Mouse (Mus musculus) limb, embryonic 10.5 days (tissue): ENCODE results near the gene Vmn1r22. TPM values are rescaled to one million over a fixed set of nuclear protein-coding genes. Genes with fewer than 3 reads are reported as not detected.
"Not testable (repeated sequence)": the region's sequence is repeated elsewhere in the genome, so short reads cannot be mapped to it uniquely, and the experiment has no call there.

Source experiments
- DNase-seq: peaks from one replicate; pipeline ENCODE4 v3.0.0-alpha.2; 2017; ENCODE audit warnings: low spot score
- H3K27ac ChIP-seq: fragments of 300-500 bp; sonication (generic); 2 replicates; pipeline ENCODE4 v1.5.1; 2016; ENCODE audit warnings: mild to moderate bottlenecking
- H3K27me3 ChIP-seq: fragments of 300-500 bp; sonication (generic); 2 replicates; pipeline ENCODE4 v1.6.1; 2016; ENCODE audit warnings: low read depth, mild to moderate bottlenecking; ENCODE audit not compliant: poor library complexity, severe bottlenecking
- H3K36me3 ChIP-seq: fragments of 300-500 bp; sonication (generic); 2 replicates; pipeline ENCODE4 v1.6.1; 2016; ENCODE audit warnings: mild to moderate bottlenecking, moderate library complexity
- H3K4me1 ChIP-seq: fragments of 300-500 bp; sonication (generic); 2 replicates; pipeline ENCODE4 v1.6.1; 2016
- H3K4me3 ChIP-seq: fragments of 300-500 bp; sonication (generic); 2 replicates; pipeline ENCODE4 v1.5.1; 2016; ENCODE audit warnings: mild to moderate bottlenecking, moderate library complexity
- H3K9me3 ChIP-seq: fragments of 300-500 bp; sonication (generic); replicated peaks from 2 replicates; pipeline ENCODE4 v1.6.1; 2016; ENCODE audit warnings: mild to moderate bottlenecking
- WGBS: fragments of 180-500 bp; shearing (Covaris S2); methylation state at CpG from one replicate; pipeline ENCODE4 v1.1.7; 2016; 5-methylcytosine and 5-hydroxymethylcytosine counted together
- polyA plus RNA-seq: library from polyadenylated mRNA; unstranded; fragments of >200 nt; fragmentation: Nextera tagmentation; extraction: Ambion mirVana; gene quantifications from 2 replicates; pipeline ENCODE4 v1.2.1, GENCODE M21; 2016

Vmn1r22 gene
- polyA plus RNA-seq, result not detected in 2 replicates

- no peaks in the 10 kb centered on the region for H3K4me1 ChIP-seq
- DNase-seq, result no peak
- H3K27ac ChIP-seq, result no peak within 1 kb of the TSS
- no peaks in the 10 kb centered on the region for H3K36me3 ChIP-seq
- H3K9me3 ChIP-seq, result no peaks in the 10 kb centered on the region
- WGBS, result 87% methylated on average over 1 of the region's 1 CpGs
- no peaks in the 10 kb centered on the region for H3K27me3 ChIP-seq
- no peak within 1 kb of the TSS for H3K4me3 ChIP-seq
These were observed at the start of gene Vmn1r22 for GRCm38 (mm10) chr6:57907928-57908327. Vmn1r22 (minus strand) TSS chr6:57908028.

GRCm38 (mm10) chr6:57926738-57927137, 18.9 kb upstream of the Vmn1r22 start, which contains the start of gene Vmn1r23:
Vmn1r23 (minus strand) TSS chr6:57926838.
- Histone ChIP-seq H3K4me3 (no peak within 1 kb of the TSS), H3K36me3 (no peaks in the 10 kb centered on the region), H3K9me3 (no peaks in the 10 kb centered on the region), H3K4me1 (no peaks in the 10 kb centered on the region), H3K27me3 (no peaks in the 10 kb centered on the region), H3K27ac (no peak within 1 kb of the TSS)
- DNase-seq, result no peak
- 94% methylated on average over 1 of the region's 1 CpGs for WGBS

DNA sequence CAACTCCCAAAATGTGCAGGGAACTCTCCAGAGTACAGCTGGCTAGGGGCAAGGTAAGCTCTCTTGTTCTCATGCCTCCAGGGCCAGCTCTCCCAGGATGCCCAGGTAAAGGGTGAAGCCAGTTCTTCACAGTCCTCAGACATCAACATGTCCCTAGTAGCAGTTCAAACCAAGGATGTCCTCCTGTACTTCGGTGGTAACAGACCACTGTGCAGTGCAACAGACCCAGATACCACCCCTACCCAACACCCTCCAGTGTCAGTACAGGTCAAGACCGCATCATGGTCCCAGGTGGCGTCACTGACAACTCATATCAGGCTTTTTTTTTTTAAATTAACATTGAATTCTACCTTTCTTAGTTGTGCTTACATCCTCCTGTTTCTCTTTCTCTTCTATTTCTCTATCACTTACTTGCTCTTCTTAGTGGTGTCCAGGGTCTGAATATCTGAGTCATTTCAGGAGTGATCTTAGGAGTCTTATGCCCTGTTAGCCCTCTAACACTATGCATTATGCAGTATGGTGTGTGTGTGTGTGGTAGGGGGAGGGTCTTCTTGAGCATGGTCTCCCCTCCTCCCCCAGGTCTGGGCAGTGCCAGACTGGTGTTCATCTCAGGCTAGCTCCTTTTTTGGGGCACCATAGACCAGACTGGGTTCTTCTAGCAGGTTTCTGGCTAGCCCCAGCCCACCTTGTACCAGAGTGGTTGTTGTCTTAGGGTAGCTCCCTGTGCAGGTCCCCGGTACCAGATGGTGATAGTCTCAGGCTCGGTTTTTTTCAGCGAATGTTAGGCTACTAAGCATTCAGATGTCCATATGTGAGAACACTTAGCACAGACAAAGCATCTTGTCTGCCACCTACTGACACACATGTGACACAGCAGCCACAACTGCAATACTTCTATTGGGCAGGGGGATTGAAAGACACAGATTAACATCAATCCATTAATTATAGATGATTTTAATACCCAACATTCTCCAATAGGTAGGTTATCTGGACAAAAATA, 48.5 kb downstream of the Vmn1r22 start:
- Histone ChIP-seq H3K4me3 (no peak overlapping the region), H3K27me3 (no peaks in the 10 kb centered on the region), H3K4me1 (no peaks in the 10 kb centered on the region), H3K27ac (no peak overlapping the region), H3K9me3 (no peaks in the 10 kb centered on the region), H3K36me3 (no peaks in the 10 kb centered on the region)
- WGBS, result 53% methylated on average over 6 of the region's 6 CpGs
- peak; percentile 32 for DNase-seq

DNA sequence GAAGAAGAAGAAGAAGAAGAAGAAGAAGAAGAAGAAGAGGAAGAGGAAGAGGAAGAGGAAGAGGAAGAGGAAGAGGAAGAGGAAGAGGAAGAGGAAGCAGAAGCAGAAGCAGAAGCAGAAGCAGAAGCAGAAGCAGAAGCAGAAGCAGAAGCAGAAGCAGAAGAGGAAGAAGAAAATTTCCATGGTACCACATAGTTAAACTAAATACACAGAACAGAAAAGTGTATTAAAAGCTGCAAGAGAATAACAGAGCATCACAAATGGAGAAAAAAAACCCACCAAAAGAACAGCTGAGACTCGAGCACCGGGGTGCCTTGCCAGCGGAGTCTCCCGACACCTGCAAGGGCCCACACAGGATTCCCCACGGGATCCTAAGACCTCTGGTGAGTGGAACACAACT, 56.7 kb downstream of the Vmn1r22 start:
- not testable (repeated sequence) for H3K9me3 ChIP-seq, H3K27me3 ChIP-seq, H3K36me3 ChIP-seq, H3K27ac ChIP-seq, H3K4me1 ChIP-seq, DNase-seq, H3K4me3 ChIP-seq
- 94% methylated on average over 5 of the region's 5 CpGs for WGBS

DNA sequence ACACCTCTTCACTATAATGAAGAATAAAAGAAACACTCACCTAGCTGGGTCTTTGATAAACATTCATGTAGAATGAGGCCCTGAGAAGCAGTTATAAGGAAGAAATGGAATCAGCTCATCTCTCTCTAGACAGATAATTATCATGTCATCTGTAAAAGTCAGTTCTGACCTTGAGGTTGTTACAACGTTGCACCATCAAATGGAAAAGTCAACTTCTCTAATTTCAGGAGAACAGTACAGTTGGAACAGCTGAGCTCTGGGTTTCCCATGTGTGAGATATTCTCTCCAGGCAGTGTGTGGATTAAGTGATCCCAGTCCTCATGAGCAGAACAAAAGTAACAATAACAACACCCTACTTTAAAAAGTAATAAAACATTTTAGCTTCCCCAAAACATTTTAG, 57.5 kb downstream of the Vmn1r22 start, which contains the start of gene Vmn1r21:
Vmn1r21 (minus strand) TSS at position 58 of the 400 bp plus-strand sequence.
- Histone ChIP-seq H3K27ac (no peak within 1 kb of the TSS), H3K4me3 (no peak within 1 kb of the TSS), H3K27me3 (no peaks in the 10 kb centered on the region), H3K9me3 (no peaks in the 10 kb centered on the region), H3K4me1 (no peaks in the 10 kb centered on the region), H3K36me3 (no peaks in the 10 kb centered on the region)
- DNase-seq, result no peak
- WGBS, result 71% methylated on average over 1 of the region's 1 CpGs

Other genes starting within 250 kb of the Vmn1r22 start
- gene Pyurf, start 215.9 kb downstream of the Vmn1r22 start, polyA plus RNA-seq, result 18.7 and 18.8 TPM in 2 replicates
- 29.9 and 34.3 TPM in 2 replicates for gene Lancl2, start 205.5 kb downstream of the Vmn1r22 start, polyA plus RNA-seq
- gene Vopp1, start 82.9 kb downstream of the Vmn1r22 start, polyA plus RNA-seq, result 51.7 and 60.3 TPM in 2 replicates
- gene Vmn1r21, start 57.7 kb downstream of the Vmn1r22 start, polyA plus RNA-seq, result not detected in 2 replicates
- not detected in 2 replicates for gene Vmn1r23, start 18.8 kb upstream of the Vmn1r22 start, polyA plus RNA-seq
- not detected in 2 replicates for gene Vmn1r24, start 53.5 kb upstream of the Vmn1r22 start, polyA plus RNA-seq
- gene Vmn1r25, start 72.8 kb upstream of the Vmn1r22 start, polyA plus RNA-seq, result not detected in 2 replicates
- gene Vmn1r26, start 107.1 kb upstream of the Vmn1r22 start, polyA plus RNA-seq, result not detected in 2 replicates